Mouse (Mus musculus) liver, adult 2 months (tissue): ENCODE measurements at regions not wholly inside any gene's neighbourhood (a gene's known extent, or its start where the extent isn't known, plus 50 kb on each side); places are given as distances from the start of the nearest gene placed in this dataset.

Experiments
- DNase-seq: peaks from one replicate; pipeline ENCODE4 v3.0.0-alpha.2; 2011; ENCODE audit warnings: low read depth, low spot score; ENCODE audit errors: extremely low read depth
- H3K27ac ChIP-seq: fragments of 200-500 bp; replicated peaks from 2 replicates; pipeline ENCODE4 v1.5.1; 2012; ENCODE audit warnings: low read depth, mild to moderate bottlenecking, control low read depth, inconsistent platforms, low read length; ENCODE audit not compliant: insufficient read depth
- H3K27me3 ChIP-seq: fragments of 200-500 bp; 2 replicates; pipeline ENCODE4 v1.6.1; 2012; ENCODE audit warnings: mild to moderate bottlenecking, moderate library complexity, low read length, inconsistent platforms; ENCODE audit not compliant: control insufficient read depth, insufficient read depth
- H3K36me3 ChIP-seq: fragments of 200-500 bp; 2 replicates; pipeline ENCODE4 v1.6.1; 2012; ENCODE audit warnings: low read length, inconsistent platforms; ENCODE audit not compliant: control insufficient read depth, insufficient read depth
- H3K4me1 ChIP-seq: fragments of 200-500 bp; 2 replicates; pipeline ENCODE4 v1.6.1; 2011; ENCODE audit warnings: low read length; ENCODE audit not compliant: control insufficient read depth, insufficient read depth
- H3K4me3 ChIP-seq: fragments of 200-500 bp; 2 replicates; pipeline ENCODE4 v1.5.1; 2011; ENCODE audit warnings: low read depth, mild to moderate bottlenecking, control low read depth, low read length, moderate library complexity; ENCODE audit not compliant: insufficient read depth
- H3K79me2 ChIP-seq: fragments of 200-500 bp; 2 replicates; pipeline ENCODE4 v1.6.1; 2012; ENCODE audit warnings: inconsistent platforms, mild to moderate bottlenecking, low read length, moderate library complexity; ENCODE audit not compliant: control insufficient read depth, insufficient read depth
- H3K9ac ChIP-seq: fragments of 200-500 bp; 2 replicates; pipeline ENCODE4 v1.6.1; 2012; ENCODE audit warnings: low read depth, mild to moderate bottlenecking, control low read depth, inconsistent platforms, low read length
- CTCF ChIP-seq: fragments of 200-500 bp; IDR thresholded peaks from 2 replicates; pipeline ENCODE4 v1.5.1; 2011; ENCODE audit warnings: low read depth, low read length, control low read depth
- POLR2A ChIP-seq: fragments of 200-500 bp; IDR thresholded peaks from 2 replicates; pipeline ENCODE4 v1.6.1; 2011; ENCODE audit warnings: low read length, control low read depth; ENCODE audit not compliant: insufficient read depth; ENCODE audit errors: extremely low read depth
- WGBS: fragments of 180-500 bp; shearing (Covaris S2); methylation state at CpG from one replicate; pipeline ENCODE4 v1.1.7; 2018; 5-methylcytosine and 5-hydroxymethylcytosine counted together

DNA sequence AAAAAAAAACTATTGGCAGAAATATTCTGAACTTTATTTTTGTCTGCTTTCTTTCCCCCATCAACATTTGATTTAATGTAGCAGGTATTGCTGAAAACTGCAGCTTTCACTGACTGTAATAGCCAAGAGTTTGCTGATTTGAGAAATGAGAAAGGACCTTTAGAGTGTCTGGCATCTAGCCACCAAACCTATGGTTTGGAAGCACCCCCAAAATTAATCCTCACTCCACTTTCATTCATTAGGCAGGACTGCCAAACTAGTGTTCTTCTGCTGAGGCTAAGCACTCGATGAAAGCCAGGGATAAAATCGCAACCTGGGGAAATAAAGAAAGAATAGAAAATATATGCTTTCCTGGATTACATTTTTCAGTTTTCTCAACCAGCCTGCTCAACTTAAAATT lies 320.4 kb downstream of the Atp6ap1l start:
- Histone ChIP-seq H3K27me3 (no peaks in the 10 kb centered on the region), H3K9ac (no peak overlapping the region), H3K79me2 (no peaks in the 10 kb centered on the region), H3K36me3 (no peaks in the 10 kb centered on the region), H3K4me3 (no peak overlapping the region), H3K27ac (no peak overlapping the region), H3K4me1 (no peaks in the 10 kb centered on the region)
- DNase-seq: no peak
- 98% methylated on average over 2 of the region's 2 CpGs for WGBS
- no peak for TF ChIP-seq CTCF
- TF ChIP-seq POLR2A: no peak

DNA sequence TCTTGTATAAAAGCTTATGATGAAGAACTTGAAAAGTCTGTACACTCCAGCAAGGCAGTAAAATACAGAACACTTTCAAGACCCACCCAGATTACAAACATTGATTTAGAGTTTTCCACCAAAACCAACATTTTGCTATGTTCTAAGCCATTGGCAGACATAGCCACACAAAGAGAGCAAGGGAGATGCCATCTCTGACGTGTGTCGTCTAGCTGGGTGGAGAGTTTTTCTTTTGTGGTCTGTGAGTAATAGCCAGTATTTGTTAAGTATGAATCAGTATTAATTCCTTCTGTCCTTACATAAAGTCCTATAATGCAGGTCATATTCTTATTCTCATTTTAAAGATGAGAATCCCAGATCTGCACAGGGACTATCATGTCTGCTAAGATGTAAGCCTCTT lies 329.8 kb downstream of the Atp6ap1l start:
- H3K27me3 ChIP-seq: no peaks in the 10 kb centered on the region
- H3K27ac ChIP-seq: no peak overlapping the region
- H3K36me3 ChIP-seq: no peaks in the 10 kb centered on the region
- no peaks in the 10 kb centered on the region for H3K79me2 ChIP-seq
- 93% methylated on average over 2 of the region's 2 CpGs for WGBS
- no peak for DNase-seq
- H3K4me3 ChIP-seq: no peak overlapping the region
- no peaks in the 10 kb centered on the region for H3K4me1 ChIP-seq
- TF ChIP-seq POLR2A (no peak), CTCF (no peak)
- no peak overlapping the region for H3K9ac ChIP-seq

DNA sequence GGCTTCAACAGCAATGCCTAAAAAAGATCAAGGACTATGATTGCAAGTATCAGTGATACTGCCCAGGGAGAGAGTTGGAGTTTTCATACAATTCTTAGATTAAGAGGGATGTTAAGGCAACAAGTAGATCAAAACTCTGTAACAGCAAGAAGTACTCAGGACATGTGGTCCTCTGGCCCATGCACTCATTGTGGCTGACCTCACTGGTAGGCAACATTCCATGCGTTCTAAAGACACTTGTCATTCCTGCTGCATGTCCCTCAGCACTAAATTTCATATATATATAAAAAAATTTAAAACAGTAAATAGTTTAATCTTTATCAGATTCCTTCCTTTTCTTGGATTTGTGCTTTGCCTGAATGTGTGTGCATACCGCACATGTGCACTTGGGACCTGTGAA lies 332.6 kb downstream of the Atp6ap1l start:
- no peak overlapping the region for H3K27ac ChIP-seq
- no peak for TF ChIP-seq POLR2A
- no peak for TF ChIP-seq CTCF
- H3K9ac ChIP-seq: no peak overlapping the region
- WGBS: 88% methylated on average over 2 of the region's 2 CpGs
- H3K27me3 ChIP-seq: no peaks in the 10 kb centered on the region
- H3K79me2 ChIP-seq: no peaks in the 10 kb centered on the region
- H3K4me1 ChIP-seq: no peaks in the 10 kb centered on the region
- H3K4me3 ChIP-seq: no peak overlapping the region
- DNase-seq: no peak
- H3K36me3 ChIP-seq: no peaks in the 10 kb centered on the region

DNA sequence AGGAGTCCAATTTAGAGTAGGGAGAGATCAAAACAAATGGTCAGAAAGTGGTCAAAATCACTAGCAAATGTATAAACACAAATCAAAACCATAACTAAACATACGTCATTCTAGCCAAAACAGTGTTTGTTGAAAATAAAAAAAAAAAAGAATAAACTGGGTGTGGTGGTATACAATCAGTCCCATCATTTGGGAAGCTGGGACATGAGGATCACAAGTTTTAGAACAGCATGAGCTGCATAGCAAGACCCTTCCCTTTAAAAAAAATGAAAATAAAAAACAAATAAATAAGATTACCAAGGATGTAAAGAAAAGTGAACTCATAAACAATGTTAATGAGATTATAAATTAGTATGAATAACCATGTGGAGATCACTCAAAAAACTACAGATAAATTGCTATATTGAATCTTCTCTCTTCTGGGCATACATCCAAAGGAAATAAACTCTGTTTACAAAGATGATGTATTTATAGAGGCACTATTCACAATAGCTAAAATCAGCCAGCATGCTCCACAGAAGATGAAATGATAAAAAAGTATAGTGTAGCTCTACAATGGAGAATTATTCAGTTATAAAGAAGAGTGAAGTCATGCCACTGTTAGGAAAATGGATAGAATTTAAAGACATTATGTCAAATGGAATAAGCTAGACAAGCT lies 341.8 kb downstream of the Atp6ap1l start:
- H3K27ac ChIP-seq: no peak overlapping the region
- 87% methylated on average over 1 of the region's 1 CpGs for WGBS

DNA sequence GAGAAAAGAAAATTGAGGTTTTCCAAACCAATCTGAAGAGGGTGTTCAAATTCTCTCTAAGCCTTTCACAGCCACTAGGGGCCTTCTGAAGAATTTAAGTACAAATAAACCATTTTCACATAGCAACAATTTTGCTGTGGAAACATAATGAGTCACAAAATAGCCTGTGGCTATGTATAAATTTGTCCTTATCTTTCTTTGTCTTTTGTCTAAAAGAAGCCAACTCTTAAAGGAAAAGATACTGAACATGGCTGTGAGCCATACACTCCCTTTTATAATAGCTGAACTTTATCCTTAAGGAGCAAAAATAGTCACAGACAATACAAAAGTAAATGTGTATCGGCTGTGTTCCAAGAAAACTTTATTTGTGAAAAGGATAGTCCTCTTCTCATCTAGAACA lies 345.1 kb downstream of the Atp6ap1l start:
- Histone ChIP-seq H3K27ac (no peak overlapping the region), H3K79me2 (no peaks in the 10 kb centered on the region), H3K9ac (no peak overlapping the region), H3K4me1 (no peaks in the 10 kb centered on the region), H3K27me3 (no peaks in the 10 kb centered on the region), H3K4me3 (no peak overlapping the region), H3K36me3 (no peaks in the 10 kb centered on the region)
- no peak for DNase-seq
- WGBS: 77% methylated on average over 1 of the region's 1 CpGs
- TF ChIP-seq CTCF (no peak), POLR2A (no peak)

More for the DNA sequence above, 341.8 kb downstream of the Atp6ap1l start:
- Histone ChIP-seq H3K9ac (no peak overlapping the region), H3K36me3 (no peaks in the 10 kb centered on the region), H3K79me2 (no peaks in the 10 kb centered on the region), H3K27me3 (no peaks in the 10 kb centered on the region), H3K4me1 (no peaks in the 10 kb centered on the region), H3K4me3 (no peak overlapping the region)
- DNase-seq: no peak
- TF ChIP-seq POLR2A (no peak), CTCF (no peak)

DNA sequence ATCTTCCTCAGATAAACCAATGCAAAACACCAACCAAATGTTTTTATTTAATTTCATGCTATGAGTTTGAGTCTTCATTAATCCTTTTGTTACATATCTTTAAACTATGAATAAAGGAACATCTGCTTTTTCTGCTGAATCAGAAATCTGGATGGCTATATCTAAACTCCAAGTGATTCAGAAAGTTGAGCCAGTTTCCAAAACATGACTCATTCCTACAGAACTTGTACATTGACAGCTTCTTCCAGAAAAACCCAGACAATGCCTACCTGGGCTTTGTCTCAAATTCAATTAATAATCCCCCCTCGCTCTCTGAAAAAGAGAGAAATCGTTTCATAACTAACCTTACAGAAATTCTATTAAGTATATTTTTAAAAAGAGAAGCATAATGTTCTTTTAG lies 345.7 kb downstream of the Atp6ap1l start:
- no peaks in the 10 kb centered on the region for H3K79me2 ChIP-seq
- H3K27me3 ChIP-seq: no peaks in the 10 kb centered on the region
- H3K9ac ChIP-seq: no peak overlapping the region
- TF ChIP-seq POLR2A (no peak), CTCF (no peak)
- H3K4me1 ChIP-seq: no peaks in the 10 kb centered on the region
- WGBS: 93% methylated on average over 2 of the region's 2 CpGs
- H3K36me3 ChIP-seq: no peaks in the 10 kb centered on the region
- H3K4me3 ChIP-seq: no peak overlapping the region
- no peak overlapping the region for H3K27ac ChIP-seq
- no peak for DNase-seq
